Mouse (Mus musculus): ENCODE results near the gene Limk2. TPM values are rescaled to one million over a fixed set of nuclear protein-coding genes. Genes with fewer than 3 reads are reported as not detected.

Limk2 gene
- total and polyA plus RNA-seq, 3 experiments: 21.3 to 40.2 (median 21.7) TPM

GRCm38 (mm10) chr11:3416399-3416798 is 7.4 kb upstream of the Limk2 start:
- no peak for DNase-seq

- no peak for DNase-seq
These were observed 3.1 kb upstream of the Limk2 start for GRCm38 (mm10) chr11:3412111-3412510.

- DNase-seq: no peak
These were observed 625 bp downstream of the Limk2 start for GRCm38 (mm10) chr11:3408131-3408996.

- no peak for DNase-seq
These were observed 4.5 kb downstream of the Limk2 start for GRCm38 (mm10) chr11:3404287-3405047.

- no peak for DNase-seq
These were observed 6.0 kb downstream of the Limk2 start for GRCm38 (mm10) chr11:3403024-3403423.

- no peak for DNase-seq
These were observed 10.7 kb downstream of the Limk2 start for GRCm38 (mm10) chr11:3398318-3398717.

GRCm38 (mm10) chr11:3396562-3396961 is 12.4 kb downstream of the Limk2 start:
- DNase-seq: no peak

GRCm38 (mm10) chr11:3396091-3396490 is 12.9 kb downstream of the Limk2 start:
- no peak for DNase-seq

- no peak for DNase-seq
These were observed 14.5 kb downstream of the Limk2 start for GRCm38 (mm10) chr11:3394520-3394919.

- no peak for DNase-seq
These were observed 16.5 kb downstream of the Limk2 start for GRCm38 (mm10) chr11:3392526-3392925.

GRCm38 (mm10) chr11:3390789-3391188 is 18.2 kb downstream of the Limk2 start:
- DNase-seq: no peak

- no peak for DNase-seq
These were observed 19.0 kb downstream of the Limk2 start for GRCm38 (mm10) chr11:3389996-3390395.

- DNase-seq: no peak
These were observed 21.4 kb downstream of the Limk2 start for GRCm38 (mm10) chr11:3387482-3388196.

- DNase-seq: peak; percentile 89
These were observed 22.0 kb downstream of the Limk2 start for GRCm38 (mm10) chr11:3386941-3387368.

- no peak for DNase-seq
These were observed 26.1 kb downstream of the Limk2 start for GRCm38 (mm10) chr11:3382602-3383594.

GRCm38 (mm10) chr11:3381148-3381814 is 27.7 kb downstream of the Limk2 start:
- DNase-seq: no peak

- DNase-seq: no peak
These were observed 29.6 kb downstream of the Limk2 start for GRCm38 (mm10) chr11:3379427-3379826.

GRCm38 (mm10) chr11:3374741-3375140 is 34.2 kb downstream of the Limk2 start:
- no peak for DNase-seq

- DNase-seq: no peak
These were observed 34.7 kb downstream of the Limk2 start for GRCm38 (mm10) chr11:3374293-3374645.

- DNase-seq: no peak
These were observed 35.2 kb downstream of the Limk2 start for GRCm38 (mm10) chr11:3373591-3374292.

All from adrenal gland, adult 2 months (tissue).